In the genomic region with DNA sequence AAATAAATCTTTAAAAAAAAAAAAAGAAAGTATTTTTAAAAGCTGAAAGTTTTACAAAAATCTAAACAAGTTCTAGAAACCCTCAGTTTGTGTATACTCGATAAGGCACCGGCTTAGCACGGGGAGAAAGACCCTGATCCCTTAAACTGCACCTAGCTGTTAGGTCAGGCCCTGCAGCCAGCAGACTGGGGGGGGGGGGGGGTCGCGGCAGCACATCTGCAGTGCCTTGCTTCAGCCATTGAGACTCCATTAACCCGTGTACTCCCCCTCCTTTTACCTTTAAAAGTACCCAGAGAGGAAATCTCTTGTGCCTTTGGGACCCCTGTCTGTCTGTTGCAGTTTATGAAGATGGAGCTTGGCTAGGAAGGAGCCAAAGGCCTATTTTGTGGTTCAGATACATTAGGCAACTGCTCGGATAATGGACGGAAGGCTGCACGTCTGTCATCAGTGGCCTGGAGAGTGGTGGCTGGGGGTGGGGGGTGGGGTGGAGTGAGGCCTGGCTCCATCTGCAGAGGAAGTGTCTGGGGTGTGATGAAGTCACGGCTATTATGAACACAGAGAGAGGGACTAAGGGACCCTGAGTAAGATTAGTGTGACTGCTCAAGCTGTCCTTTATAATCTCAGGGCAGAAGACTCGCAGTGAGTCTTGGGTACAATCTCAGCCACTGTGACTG, we compare ENCODE assay signal across 8 mouse cellular contexts. TPM values are rescaled to one million over a fixed set of nuclear protein-coding genes. Genes with fewer than 3 reads are reported as not detected.
DNase-seq lines count a peak whose midpoint lies in the region; ATAC-seq and TF ChIP-seq lines count a peak whose summit lies in the region.
"Had no signal": no experiment of that assay in that cellular context is flagged by ENCODE, and none has a peak within 500 bp of the region (broad histone marks: within the 10 kb centered on the region; RNA-seq: fewer than 3 reads in every experiment).

No protein-coding gene starts in this region.

- no peak overlapping the region for H3K4me2 ChIP-seq in lung, embryonic 14.5 days
- no peak overlapping the region for H3K4me2 ChIP-seq in embryonic facial prominence, embryonic 13.5 days
- no peak overlapping the region for H3K4me2 ChIP-seq in hindbrain, postnatal 0 days (ENCODE audit: low read depth, low read length)
- no peak overlapping the region for H3K4me2 ChIP-seq in neural tube, embryonic 12.5 days (replicated peaks)
- no peak overlapping the region for H3K4me2 ChIP-seq in forebrain, embryonic 16.5 days (ENCODE audit: low read length)

- peak; percentile 42; the same call in 1 of the 2 replicates for ATAC-seq in lung, embryonic 14.5 days (ENCODE audit: insufficient read depth)
- no peak for ATAC-seq in embryonic facial prominence, embryonic 13.5 days (ENCODE audit: insufficient number of reproducible peaks, insufficient read depth, low FRiP score, low TSS enrichment, low read depth)
- ATAC-seq in hindbrain, postnatal 0 days = peak; percentile 68
- peak; percentile 83 for ATAC-seq in neural tube, embryonic 12.5 days (ENCODE audit: low FRiP score, low read depth)
- ATAC-seq in forebrain, embryonic 16.5 days = no peak

- no peak overlapping the region for H3K9ac ChIP-seq in lung, embryonic 14.5 days
- no peak overlapping the region for H3K9ac ChIP-seq in embryonic facial prominence, embryonic 13.5 days
- no peak overlapping the region for H3K9ac ChIP-seq in hindbrain, postnatal 0 days (replicated peaks; ENCODE audit: low read length)
- no peak overlapping the region for H3K9ac ChIP-seq in neural tube, embryonic 12.5 days
- H3K9ac ChIP-seq in forebrain, embryonic 16.5 days (replicated peaks; ENCODE audit: low read depth, low read length) = no peak overlapping the region

- H3K9me3 ChIP-seq in lung, embryonic 14.5 days (ENCODE audit: low read depth, low read length) = no peaks in the 10 kb centered on the region
- H3K9me3 ChIP-seq in embryonic facial prominence, embryonic 13.5 days = no peaks in the 10 kb centered on the region
- 0 out of 2 replicates have a peak, but pooled peaks cover 3% of the 10 kb centered on the region for H3K9me3 ChIP-seq in hindbrain, postnatal 0 days (ENCODE audit: low read length)
- H3K9me3 ChIP-seq in neural tube, embryonic 12.5 days = no peaks in the 10 kb centered on the region
- no peaks in the 10 kb centered on the region for H3K9me3 ChIP-seq in forebrain, embryonic 16.5 days (ENCODE audit: control insufficient read depth, low read length)

- H3K4me1 ChIP-seq in lung, embryonic 14.5 days (ENCODE audit: insufficient read depth) = peaks cover 7% of the 10 kb centered on the region; the same call in 1 of the 2 replicates
- peaks cover 13% of the 10 kb centered on the region for H3K4me1 ChIP-seq in embryonic facial prominence, embryonic 13.5 days
- H3K4me1 ChIP-seq in hindbrain, postnatal 0 days (ENCODE audit: insufficient read depth, low read length) = no peaks in the 10 kb centered on the region
- H3K4me1 ChIP-seq in neural tube, embryonic 12.5 days = peaks cover 10% of the 10 kb centered on the region
- no peaks in the 10 kb centered on the region for H3K4me1 ChIP-seq in forebrain, embryonic 16.5 days (replicated peaks; ENCODE audit: control insufficient read depth, insufficient read depth, low read length)

- no peak overlapping the region for H3K27ac ChIP-seq in lung, embryonic 14.5 days (ENCODE audit: low read depth)
- H3K27ac ChIP-seq in embryonic facial prominence, embryonic 13.5 days = peak overlapping the region; percentile 28; the same call in 1 of the 2 replicates
- no peak overlapping the region for H3K27ac ChIP-seq in hindbrain, postnatal 0 days
- 0 out of 2 replicates have a peak overlapping the region, but pooled peaks have one; percentile 20 for H3K27ac ChIP-seq in neural tube, embryonic 12.5 days
- H3K27ac ChIP-seq in forebrain, embryonic 16.5 days (ENCODE audit: low read length) = no peak overlapping the region

- no peak overlapping the region for H3K4me3 ChIP-seq in lung, embryonic 14.5 days (ENCODE audit: low read depth, low read length)
- no peak overlapping the region for H3K4me3 ChIP-seq in embryonic facial prominence, embryonic 13.5 days
- H3K4me3 ChIP-seq in hindbrain, postnatal 0 days (ENCODE audit: low read length) = no peak overlapping the region
- H3K4me3 ChIP-seq in neural tube, embryonic 12.5 days = no peak overlapping the region
- no peak overlapping the region for H3K4me3 ChIP-seq in forebrain, embryonic 16.5 days (replicated peaks; ENCODE audit: low read length)

- no peaks in the 10 kb centered on the region for H3K27me3 ChIP-seq in lung, embryonic 14.5 days (ENCODE audit: insufficient read depth, low read length)
- H3K27me3 ChIP-seq in embryonic facial prominence, embryonic 13.5 days = no peaks in the 10 kb centered on the region
- H3K27me3 ChIP-seq in hindbrain, postnatal 0 days (ENCODE audit: insufficient read depth, low read length) = no peaks in the 10 kb centered on the region
- H3K27me3 ChIP-seq in neural tube, embryonic 12.5 days (replicated peaks) = no peaks in the 10 kb centered on the region
- no peaks in the 10 kb centered on the region for H3K27me3 ChIP-seq in forebrain, embryonic 16.5 days (replicated peaks; ENCODE audit: control insufficient read depth, insufficient read depth, low read length)

- no peak for TF ChIP-seq CTCF in lung, embryonic 14.5 days (IDR thresholded peaks at IDR 0.05; ENCODE audit: low read depth)
- TF ChIP-seq CTCF in hindbrain, postnatal 0 days (IDR thresholded peaks at IDR 0.05; ENCODE audit: low read depth) = no peak

- H3K36me3 ChIP-seq in lung, embryonic 14.5 days (ENCODE audit: insufficient read depth) = peaks cover 21% of the 10 kb centered on the region; the same call in 1 of the 2 replicates
- peaks cover 27% of the 10 kb centered on the region for H3K36me3 ChIP-seq in embryonic facial prominence, embryonic 13.5 days
- 0 out of 2 replicates have a peak, but pooled peaks cover 3% of the 10 kb centered on the region for H3K36me3 ChIP-seq in hindbrain, postnatal 0 days (ENCODE audit: insufficient read depth, low read length)
- peaks cover 6% of the 10 kb centered on the region; the same call in 1 of the 2 replicates for H3K36me3 ChIP-seq in neural tube, embryonic 12.5 days
- H3K36me3 ChIP-seq in forebrain, embryonic 16.5 days (ENCODE audit: control insufficient read depth, insufficient read depth) = no peaks in the 10 kb centered on the region; the same call in 1 of the 2 replicates

- DNase-seq in lung, embryonic 14.5 days = peak; percentile 21
- DNase-seq in lung, postnatal 36 days = no peak
- no peak for DNase-seq in hindbrain, postnatal 0 days (ENCODE audit: low spot score)
- DNase-seq in layer of hippocampus, adult 18-20 months (ENCODE audit: low spot score in 2 of 2) = no peak
- DNase-seq: gastrocnemius, postnatal 25 days had no signal

- WGBS in lung, embryonic 14.5 days = 36% methylated on average over 11 of the region's 11 CpGs
- WGBS in embryonic facial prominence, embryonic 13.5 days = 42% methylated on average over 11 of the region's 11 CpGs
- 43% methylated on average over 11 of the region's 11 CpGs for WGBS in hindbrain, postnatal 0 days
- 41% methylated on average over 11 of the region's 11 CpGs for WGBS in neural tube, embryonic 12.5 days
- WGBS in forebrain, embryonic 16.5 days = 65% methylated on average over 11 of the region's 11 CpGs

RNA-seq across cellular contexts. Expression of a gene that starts 14.8 kb away (rescaled TPM):
- polyA plus RNA-seq in lung, embryonic 14.5 days (2014; fragmentation: Nextera tagmentation; extraction: Ambion mirVana) = 2.6 and 2.9 TPM in 2 replicates
- polyA plus RNA-seq in embryonic facial prominence, embryonic 13.5 days (2015; fragmentation: Nextera tagmentation; extraction: Ambion mirVana) = 1.8 and 2.7 TPM in 2 replicates
- 3.6 and 3.8 TPM in 2 replicates for total RNA-seq in hindbrain, postnatal 0 days (2014; rRNA removed)
- polyA plus RNA-seq in hindbrain, postnatal 0 days (2015; fragmentation: Nextera tagmentation; extraction: Ambion mirVana) = 1.5 and 1.8 TPM in 2 replicates
- polyA plus RNA-seq in neural tube, embryonic 12.5 days (2016; fragmentation: Nextera tagmentation; extraction: Ambion mirVana) = 3.5 and 4.5 TPM in 2 replicates
- under 1 TPM; 0.36 to 0.59 TPM for total RNA-seq in layer of hippocampus, adult 18-20 months (2021)
- 0.82 and 1.3 TPM in 2 replicates for polyA plus RNA-seq in forebrain, embryonic 16.5 days (2015; fragmentation: Nextera tagmentation; extraction: Ambion mirVana)

RNA-seq across cellular contexts. Expression of a gene that starts 16.3 kb away (rescaled TPM):
- 16.4 and 17.5 TPM in 2 replicates for polyA plus RNA-seq in lung, embryonic 14.5 days (2014; fragmentation: Nextera tagmentation; extraction: Ambion mirVana)
- polyA plus RNA-seq in embryonic facial prominence, embryonic 13.5 days (2015; fragmentation: Nextera tagmentation; extraction: Ambion mirVana) = 20.2 and 21.5 TPM in 2 replicates
- 9.9 and 10.3 TPM in 2 replicates for total RNA-seq in hindbrain, postnatal 0 days (2014; rRNA removed)
- 14.5 and 15.0 TPM in 2 replicates for polyA plus RNA-seq in hindbrain, postnatal 0 days (2015; fragmentation: Nextera tagmentation; extraction: Ambion mirVana)
- 17.0 and 21.2 TPM in 2 replicates for polyA plus RNA-seq in neural tube, embryonic 12.5 days (2016; fragmentation: Nextera tagmentation; extraction: Ambion mirVana)
- total RNA-seq in layer of hippocampus, adult 18-20 months (2021) = 10 to 100 TPM; 13.0 to 14.8 TPM
- polyA plus RNA-seq in forebrain, embryonic 16.5 days (2015; fragmentation: Nextera tagmentation; extraction: Ambion mirVana) = 13.3 and 13.5 TPM in 2 replicates

RNA-seq across cellular contexts. Expression of a gene that starts 18.0 kb away (rescaled TPM):
- polyA plus RNA-seq in lung, embryonic 14.5 days (2014; fragmentation: Nextera tagmentation; extraction: Ambion mirVana) = 9.4 and 10.0 TPM in 2 replicates
- 12.6 and 14.0 TPM in 2 replicates for polyA plus RNA-seq in embryonic facial prominence, embryonic 13.5 days (2015; fragmentation: Nextera tagmentation; extraction: Ambion mirVana)
- 73.2 and 77.4 TPM in 2 replicates for total RNA-seq in hindbrain, postnatal 0 days (2014; rRNA removed)
- 101 and 103 TPM in 2 replicates for polyA plus RNA-seq in hindbrain, postnatal 0 days (2015; fragmentation: Nextera tagmentation; extraction: Ambion mirVana)
- 39.2 and 56.7 TPM in 2 replicates for polyA plus RNA-seq in neural tube, embryonic 12.5 days (2016; fragmentation: Nextera tagmentation; extraction: Ambion mirVana)
- 10 to 100 TPM; 43.3 to 56.1 TPM for total RNA-seq in layer of hippocampus, adult 18-20 months (2021)
- 23.7 and 25.5 TPM in 2 replicates for polyA plus RNA-seq in forebrain, embryonic 16.5 days (2015; fragmentation: Nextera tagmentation; extraction: Ambion mirVana)

RNA-seq across cellular contexts. Expression of a gene that starts 42.0 kb away (rescaled TPM):
- polyA plus RNA-seq in lung, embryonic 14.5 days (2014; fragmentation: Nextera tagmentation; extraction: Ambion mirVana) = 258 and 261 TPM in 2 replicates
- polyA plus RNA-seq in embryonic facial prominence, embryonic 13.5 days (2015; fragmentation: Nextera tagmentation; extraction: Ambion mirVana) = 263 and 290 TPM in 2 replicates
- 64.7 and 77.8 TPM in 2 replicates for total RNA-seq in hindbrain, postnatal 0 days (2014; rRNA removed)
- 299 and 347 TPM in 2 replicates for polyA plus RNA-seq in hindbrain, postnatal 0 days (2015; fragmentation: Nextera tagmentation; extraction: Ambion mirVana)
- polyA plus RNA-seq in neural tube, embryonic 12.5 days (2016; fragmentation: Nextera tagmentation; extraction: Ambion mirVana) = 305 and 338 TPM in 2 replicates
- total RNA-seq in layer of hippocampus, adult 18-20 months (2021) = 10 to 100 TPM; 68.4 to 76.9 TPM
- 233 and 243 TPM in 2 replicates for polyA plus RNA-seq in forebrain, embryonic 16.5 days (2015; fragmentation: Nextera tagmentation; extraction: Ambion mirVana)

RNA-seq across cellular contexts. Expression of a gene that starts 48.1 kb away (rescaled TPM):
- polyA plus RNA-seq in lung, embryonic 14.5 days (2014; fragmentation: Nextera tagmentation; extraction: Ambion mirVana) = 21.2 and 27.0 TPM in 2 replicates
- polyA plus RNA-seq in embryonic facial prominence, embryonic 13.5 days (2015; fragmentation: Nextera tagmentation; extraction: Ambion mirVana) = 22.0 and 28.6 TPM in 2 replicates
- 19.0 and 26.1 TPM in 2 replicates for total RNA-seq in hindbrain, postnatal 0 days (2014; rRNA removed)
- polyA plus RNA-seq in hindbrain, postnatal 0 days (2015; fragmentation: Nextera tagmentation; extraction: Ambion mirVana) = 49.2 and 50.8 TPM in 2 replicates
- polyA plus RNA-seq in neural tube, embryonic 12.5 days (2016; fragmentation: Nextera tagmentation; extraction: Ambion mirVana) = 33.5 and 35.4 TPM in 2 replicates
- total RNA-seq in layer of hippocampus, adult 18-20 months (2021) = 10 to 100 TPM; 51.1 to 52.9 TPM
- 45.2 and 49.9 TPM in 2 replicates for polyA plus RNA-seq in forebrain, embryonic 16.5 days (2015; fragmentation: Nextera tagmentation; extraction: Ambion mirVana)

Comparison
In these comparisons a context has a peak if more than half of its experiments do, and no peak if none do; other contexts are left out.
1. ATAC-seq: peak in lung, embryonic 14.5 days (single experiment), hindbrain, postnatal 0 days (single experiment) and neural tube, embryonic 12.5 days (single experiment); none in embryonic facial prominence, embryonic 13.5 days (single experiment) and forebrain, embryonic 16.5 days (single experiment).
2. H3K27ac ChIP-seq: peak in embryonic facial prominence, embryonic 13.5 days (single experiment) and neural tube, embryonic 12.5 days (single experiment); none in lung, embryonic 14.5 days (single experiment), hindbrain, postnatal 0 days (single experiment) and forebrain, embryonic 16.5 days (single experiment).